ENCODE assay signal across 12 mouse cellular contexts in the genomic region with DNA sequence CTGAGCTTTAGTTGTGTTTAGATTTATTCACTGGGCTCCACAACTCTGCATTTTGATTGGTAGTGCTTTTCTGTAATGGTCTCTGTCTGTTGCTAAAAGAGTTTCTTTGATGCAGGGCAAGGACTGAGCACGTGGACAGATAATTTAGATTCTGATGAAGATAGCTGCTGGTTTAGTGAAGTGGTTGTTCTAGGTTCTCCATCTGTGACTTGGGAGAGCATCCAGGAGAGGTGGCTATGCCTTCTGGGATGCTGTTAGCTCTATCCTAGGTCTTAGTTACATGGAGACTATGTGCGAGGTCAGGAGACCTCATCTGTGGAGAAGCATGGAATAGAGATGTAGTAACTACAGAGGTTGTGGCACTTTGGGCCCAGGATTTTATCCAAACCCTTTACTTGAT.
"Had no signal": no experiment of that assay in that cellular context is flagged by ENCODE, and none has a peak within 500 bp of the region (broad histone marks: within the 10 kb centered on the region; RNA-seq: fewer than 3 reads in every experiment).

No protein-coding gene starts in this region.

- DNase-seq: lung, embryonic 14.5 days; lung, postnatal 10 days; lung, postnatal 4 days; midbrain, embryonic 14.5 days; retina, postnatal 1 day; right cerebral cortex, adult 18-20 months; right cerebral cortex, postnatal 25 days; right cerebral cortex, postnatal 4 days; spleen, adult 18-20 months; thymus, adult 18-20 months; thymus, postnatal 14 days; thymus, postnatal 36 days had no signal
